Mouse (Mus musculus): ENCODE results near the gene Triobp.
A peak's percentile ranks its signal among the peaks of the same experiment; 100 is the strongest.

Gene Triobp

GRCm38 (mm10) chr15:78962885-78963284 lies 15.4 kb downstream of the Triobp start:
- peak in 1 of 2 experiments; percentile 37 for DNase-seq (ENCODE audit: low spot score in 2 of 2)

GRCm38 (mm10) chr15:78971626-78972025 lies 24.1 kb downstream of the Triobp start:
- no peak for DNase-seq (ENCODE audit: low spot score in 2 of 2)

- DNase-seq (ENCODE audit: low spot score in 2 of 2), result no peak
Observed at GRCm38 (mm10) chr15:78973950-78974349, 26.4 kb downstream of the Triobp start.

- DNase-seq (ENCODE audit: low spot score in 2 of 2), result no peak
Observed at GRCm38 (mm10) chr15:78977676-78978159, 30.2 kb downstream of the Triobp start.

GRCm38 (mm10) chr15:78978875-78979274 lies 31.4 kb downstream of the Triobp start:
- no peak for DNase-seq (ENCODE audit: low spot score in 2 of 2)

GRCm38 (mm10) chr15:78980084-78980483 lies 32.6 kb downstream of the Triobp start:
- no peak for DNase-seq (ENCODE audit: low spot score in 2 of 2)

- DNase-seq (ENCODE audit: low spot score in 2 of 2), result peak in 1 of 2 experiments; percentile 29
Observed at GRCm38 (mm10) chr15:78982658-78983435, 35.3 kb downstream of the Triobp start.

GRCm38 (mm10) chr15:78983436-78984285 lies 36.1 kb downstream of the Triobp start:
- DNase-seq (ENCODE audit: low spot score in 2 of 2), result peak in 1 of 2 experiments; percentile 26

- no peak for DNase-seq (ENCODE audit: low spot score in 2 of 2)
Observed at GRCm38 (mm10) chr15:78984286-78984778, 36.8 kb downstream of the Triobp start.

- DNase-seq (ENCODE audit: low spot score in 2 of 2), result no peak
Observed at GRCm38 (mm10) chr15:78986536-78987220, 39.2 kb downstream of the Triobp start.

GRCm38 (mm10) chr15:78988499-78988971 lies 41.0 kb downstream of the Triobp start:
- DNase-seq (ENCODE audit: low spot score in 2 of 2), result peak; percentile 72 to 90

GRCm38 (mm10) chr15:78989152-78990092 lies 41.9 kb downstream of the Triobp start:
- DNase-seq (ENCODE audit: low spot score in 2 of 2), result no peak

GRCm38 (mm10) chr15:78990093-78990463 lies 42.6 kb downstream of the Triobp start:
- DNase-seq (ENCODE audit: low spot score in 2 of 2), result no peak

- no peak for DNase-seq (ENCODE audit: low spot score in 2 of 2)
Observed at GRCm38 (mm10) chr15:78990970-78991525, 43.5 kb downstream of the Triobp start.

- DNase-seq (ENCODE audit: low spot score in 2 of 2), result no peak
Observed at GRCm38 (mm10) chr15:78992235-78992634, 44.7 kb downstream of the Triobp start.

- DNase-seq (ENCODE audit: low spot score in 2 of 2), result no peak
Observed at GRCm38 (mm10) chr15:78992925-78993324, 45.4 kb downstream of the Triobp start.

GRCm38 (mm10) chr15:78995916-78996315 lies 48.4 kb downstream of the Triobp start:
- no peak for DNase-seq (ENCODE audit: low spot score in 2 of 2)

GRCm38 (mm10) chr15:78996663-78997062 lies 49.1 kb downstream of the Triobp start:
- no peak for DNase-seq (ENCODE audit: low spot score in 2 of 2)

- no peak for DNase-seq (ENCODE audit: low spot score in 2 of 2)
Observed at GRCm38 (mm10) chr15:78998348-78998747, 50.8 kb downstream of the Triobp start.

GRCm38 (mm10) chr15:78999586-78999985 lies 52.1 kb downstream of the Triobp start:
- DNase-seq (ENCODE audit: low spot score in 2 of 2), result no peak
